Mouse (Mus musculus): ENCODE measurements at regions not wholly inside any gene's neighbourhood (a gene's known extent, or its start where the extent isn't known, plus 50 kb on each side); places are given as distances from the start of the nearest gene placed in this dataset.
A peak's percentile ranks its signal among the peaks of the same experiment; 100 is the strongest.

GRCm38 (mm10) chr9:61302724-61303123 lies 69.4 kb upstream of the Tle3 start:
- Histone ChIP-seq H3K4me2 (no peak overlapping the region), H3K9ac (no peak overlapping the region), H3K27ac (ENCODE audit: poor library complexity, severe bottlenecking) (no peak overlapping the region), H3K4me3 (no peak overlapping the region), H3K27me3 (replicated peaks) (peaks cover 88% of the 10 kb centered on the region), H3K4me1 (replicated peaks) (no peaks in the 10 kb centered on the region; the same call in 1 of the 2 replicates), H3K36me3 (no peaks in the 10 kb centered on the region), H3K9me3 (replicated peaks) (no peaks in the 10 kb centered on the region)
- 9% methylated on average over 5 of the region's 5 CpGs for WGBS
- no peak for ATAC-seq (ENCODE audit: insufficient number of reproducible peaks, low FRiP score)

- WGBS: 84% methylated on average over 9 of the region's 9 CpGs
- H3K27me3 ChIP-seq (replicated peaks): peaks cover 87% of the 10 kb centered on the region
Observed at GRCm38 (mm10) chr9:61306306-61306705, 65.9 kb upstream of the Tle3 start.

GRCm38 (mm10) chr9:61309096-61309495 lies 63.1 kb upstream of the Tle3 start:
- ATAC-seq (ENCODE audit: insufficient number of reproducible peaks, low FRiP score): no peak
- Histone ChIP-seq H3K4me1 (replicated peaks) (peaks cover 20% of the 10 kb centered on the region), H3K27me3 (replicated peaks) (peaks cover 92% of the 10 kb centered on the region), H3K9ac (no peak overlapping the region), H3K27ac (ENCODE audit: poor library complexity, severe bottlenecking) (no peak overlapping the region), H3K9me3 (replicated peaks) (no peaks in the 10 kb centered on the region), H3K4me2 (no peak overlapping the region), H3K4me3 (no peak overlapping the region), H3K36me3 (no peaks in the 10 kb centered on the region)
- WGBS: 56% methylated on average over 3 of the region's 3 CpGs

More at GRCm38 (mm10) chr9:61306306-61306705, 65.9 kb upstream of the Tle3 start:
- peaks cover 9% of the 10 kb centered on the region for H3K4me1 ChIP-seq (replicated peaks)
- no peak overlapping the region for H3K27ac ChIP-seq (ENCODE audit: poor library complexity, severe bottlenecking)
- H3K36me3 ChIP-seq: no peaks in the 10 kb centered on the region
- no peak overlapping the region for H3K4me2 ChIP-seq
- ATAC-seq (ENCODE audit: insufficient number of reproducible peaks, low FRiP score): no peak
- no peak overlapping the region for H3K4me3 ChIP-seq
- no peaks in the 10 kb centered on the region for H3K9me3 ChIP-seq (replicated peaks)
- no peak overlapping the region for H3K9ac ChIP-seq

GRCm38 (mm10) chr9:61309768-61310493 lies 62.2 kb upstream of the Tle3 start:
- H3K9ac ChIP-seq: no peak overlapping the region
- no peak overlapping the region for H3K27ac ChIP-seq (ENCODE audit: poor library complexity, severe bottlenecking)
- H3K4me3 ChIP-seq: no peak overlapping the region
- H3K9me3 ChIP-seq (replicated peaks): no peaks in the 10 kb centered on the region
- no peak for ATAC-seq (ENCODE audit: insufficient number of reproducible peaks, low FRiP score)
- no peaks in the 10 kb centered on the region for H3K36me3 ChIP-seq
- H3K27me3 ChIP-seq (replicated peaks): peaks cover 95% of the 10 kb centered on the region
- H3K4me1 ChIP-seq (replicated peaks): peaks cover 27% of the 10 kb centered on the region
- H3K4me2 ChIP-seq: no peak overlapping the region
- WGBS: 76% methylated on average over 8 of the region's 8 CpGs

- ATAC-seq (ENCODE audit: insufficient number of reproducible peaks, low FRiP score): no peak
- H3K9me3 ChIP-seq (replicated peaks): no peaks in the 10 kb centered on the region
- H3K36me3 ChIP-seq: no peaks in the 10 kb centered on the region
- no peak overlapping the region for H3K4me3 ChIP-seq
- no peak overlapping the region for H3K27ac ChIP-seq (ENCODE audit: poor library complexity, severe bottlenecking)
- no peak overlapping the region for H3K9ac ChIP-seq
- H3K4me2 ChIP-seq: no peak overlapping the region
- H3K4me1 ChIP-seq (replicated peaks): peaks cover 34% of the 10 kb centered on the region
- WGBS: 28% methylated on average over 5 of the region's 5 CpGs
- H3K27me3 ChIP-seq (replicated peaks): peaks cover 95% of the 10 kb centered on the region
Observed at GRCm38 (mm10) chr9:61310574-61310973, 61.6 kb upstream of the Tle3 start.

GRCm38 (mm10) chr9:61311604-61312003 lies 60.6 kb upstream of the Tle3 start:
- H3K4me1 ChIP-seq (replicated peaks): peaks cover 44% of the 10 kb centered on the region
- peaks cover 96% of the 10 kb centered on the region for H3K27me3 ChIP-seq (replicated peaks)
- no peak overlapping the region for H3K27ac ChIP-seq (ENCODE audit: poor library complexity, severe bottlenecking)
- H3K36me3 ChIP-seq: no peaks in the 10 kb centered on the region
- no peak overlapping the region for H3K4me2 ChIP-seq
- ATAC-seq (ENCODE audit: insufficient number of reproducible peaks, low FRiP score): no peak
- no peaks in the 10 kb centered on the region for H3K9me3 ChIP-seq (replicated peaks)
- WGBS: 26% methylated on average over 5 of the region's 5 CpGs
- H3K9ac ChIP-seq: no peak overlapping the region
- no peak overlapping the region for H3K4me3 ChIP-seq

GRCm38 (mm10) chr9:61314630-61315179 lies 57.5 kb upstream of the Tle3 start:
- Histone ChIP-seq H3K9me3 (replicated peaks) (peaks cover 4% of the 10 kb centered on the region), H3K4me3 (no peak overlapping the region), H3K9ac (no peak overlapping the region), H3K27ac (ENCODE audit: poor library complexity, severe bottlenecking) (no peak overlapping the region), H3K27me3 (replicated peaks) (peaks cover 100% of the 10 kb centered on the region), H3K4me1 (replicated peaks) (peaks cover 45% of the 10 kb centered on the region), H3K4me2 (no peak overlapping the region), H3K36me3 (no peaks in the 10 kb centered on the region)
- ATAC-seq (ENCODE audit: insufficient number of reproducible peaks, low FRiP score): no peak
- 51% methylated on average over 6 of the region's 6 CpGs for WGBS

GRCm38 (mm10) chr9:61315371-61316298 lies 56.5 kb upstream of the Tle3 start:
- Histone ChIP-seq H3K4me3 (no peak overlapping the region), H3K27ac (ENCODE audit: poor library complexity, severe bottlenecking) (no peak overlapping the region), H3K9ac (no peak overlapping the region), H3K27me3 (replicated peaks) (peaks cover 100% of the 10 kb centered on the region), H3K36me3 (no peaks in the 10 kb centered on the region), H3K4me1 (replicated peaks) (peaks cover 42% of the 10 kb centered on the region), H3K9me3 (replicated peaks) (peaks cover 4% of the 10 kb centered on the region), H3K4me2 (no peak overlapping the region)
- peak; percentile 40 for ATAC-seq (ENCODE audit: insufficient number of reproducible peaks, low FRiP score)
- 23% methylated on average over 17 of the region's 17 CpGs for WGBS

- Histone ChIP-seq H3K4me1 (replicated peaks) (peaks cover 35% of the 10 kb centered on the region), H3K4me2 (no peak overlapping the region), H3K27me3 (replicated peaks) (peaks cover 100% of the 10 kb centered on the region), H3K36me3 (no peaks in the 10 kb centered on the region), H3K9me3 (replicated peaks) (peaks cover 4% of the 10 kb centered on the region), H3K4me3 (no peak overlapping the region), H3K9ac (no peak overlapping the region), H3K27ac (ENCODE audit: poor library complexity, severe bottlenecking) (no peak overlapping the region)
- no peak for ATAC-seq (ENCODE audit: insufficient number of reproducible peaks, low FRiP score)
- WGBS: 47% methylated on average over 4 of the region's 4 CpGs
Observed at GRCm38 (mm10) chr9:61316442-61316841, 55.7 kb upstream of the Tle3 start.

- no peak for ATAC-seq (ENCODE audit: insufficient number of reproducible peaks, low FRiP score)
- no peak overlapping the region for H3K4me3 ChIP-seq
- 66% methylated on average over 6 of the region's 6 CpGs for WGBS
- H3K9me3 ChIP-seq (replicated peaks): peaks cover 4% of the 10 kb centered on the region
- H3K27ac ChIP-seq (ENCODE audit: poor library complexity, severe bottlenecking): no peak overlapping the region
- peaks cover 50% of the 10 kb centered on the region for H3K4me1 ChIP-seq (replicated peaks)
- no peak overlapping the region for H3K4me2 ChIP-seq
- no peaks in the 10 kb centered on the region for H3K36me3 ChIP-seq
- H3K27me3 ChIP-seq (replicated peaks): peaks cover 99% of the 10 kb centered on the region
- no peak overlapping the region for H3K9ac ChIP-seq
Observed at GRCm38 (mm10) chr9:61319721-61320120, 52.4 kb upstream of the Tle3 start.

GRCm38 (mm10) chr9:61321314-61321713 lies 50.9 kb upstream of the Tle3 start:
- no peak overlapping the region for H3K4me2 ChIP-seq
- peaks cover 48% of the 10 kb centered on the region for H3K4me1 ChIP-seq (replicated peaks)

More at GRCm38 (mm10) chr9:61321314-61321713, 50.9 kb upstream of the Tle3 start:
- Histone ChIP-seq H3K27ac (ENCODE audit: poor library complexity, severe bottlenecking) (no peak overlapping the region), H3K27me3 (replicated peaks) (peaks cover 99% of the 10 kb centered on the region), H3K36me3 (no peaks in the 10 kb centered on the region), H3K9me3 (replicated peaks) (peaks cover 4% of the 10 kb centered on the region), H3K9ac (no peak overlapping the region), H3K4me3 (no peak overlapping the region)
- 27% methylated on average over 1 of the region's 1 CpGs for WGBS
- ATAC-seq (ENCODE audit: insufficient number of reproducible peaks, low FRiP score): no peak

All from heart, embryonic 12.5 days (tissue).